Comparison of ENCODE assay signal across 8 mouse cellular contexts in the genomic region with DNA sequence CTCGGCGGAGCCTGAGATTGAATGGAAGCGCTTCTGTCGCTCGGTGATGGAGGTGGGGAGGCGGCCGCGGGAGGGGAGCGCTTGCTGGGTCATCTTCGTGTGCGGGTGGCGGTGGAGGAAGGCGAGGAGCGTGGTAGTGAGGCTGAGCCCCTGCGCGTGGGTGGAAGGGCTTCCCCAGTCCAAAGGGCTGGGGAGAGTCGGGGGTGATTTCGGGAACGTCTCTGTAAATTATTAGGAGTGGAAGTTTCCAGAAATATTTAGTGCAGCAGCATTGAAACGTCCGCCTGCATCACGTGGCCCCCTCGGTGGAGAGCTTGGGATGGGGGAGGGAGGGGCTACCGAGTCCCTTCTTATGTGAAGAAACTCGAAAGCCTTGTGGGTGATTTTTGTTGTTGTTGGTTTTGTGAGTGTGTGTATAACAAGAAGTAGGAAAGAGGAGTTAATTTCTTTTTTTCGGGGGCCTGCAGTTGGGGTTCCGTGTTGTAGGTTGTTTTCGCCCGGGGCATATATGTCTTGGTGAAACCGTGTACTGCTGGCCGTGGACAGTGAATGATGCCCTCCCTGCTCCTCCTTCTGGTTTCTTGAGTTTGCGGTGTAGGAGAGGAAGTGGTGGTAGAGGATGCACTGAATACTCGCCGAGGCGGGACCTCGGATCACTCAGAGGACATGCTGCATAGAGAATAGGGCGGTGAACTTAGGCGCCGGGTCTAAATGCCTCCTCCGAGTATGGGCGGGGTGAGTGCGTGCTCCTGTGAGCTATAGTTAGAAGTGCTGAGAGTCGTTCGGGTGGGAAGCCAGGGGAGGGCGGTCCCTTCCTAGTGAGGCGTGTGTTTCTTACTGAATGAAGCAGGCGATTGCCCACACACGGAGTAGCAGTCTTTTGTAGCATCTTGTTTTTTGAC. TPM values are rescaled to one million over a fixed set of nuclear protein-coding genes. Genes with fewer than 3 reads are reported as not detected.
DNase-seq lines count a peak whose midpoint lies in the region; ATAC-seq and TF ChIP-seq lines count a peak whose summit lies in the region.

No protein-coding gene starts in this region.

- peak overlapping the region; percentile 74 for H3K4me2 ChIP-seq in kidney, embryonic 15.5 days

- TF ChIP-seq CTCF in embryonic fibroblast, embryonic 13.5 days (IDR thresholded peaks at IDR 0.05; ENCODE audit: borderline replicate concordance, insufficient read depth, low read length), result no peak

- peak; percentile 1; the same call in 1 of the 2 replicates for ATAC-seq in kidney, embryonic 15.5 days (replicated peaks; ENCODE audit: low FRiP score)

- H3K4me1 ChIP-seq in embryonic fibroblast, embryonic 13.5 days (ENCODE audit: control insufficient read depth, insufficient read depth, low read length), result peaks cover 8% of the 10 kb centered on the region
- H3K4me1 ChIP-seq in heart, embryonic 10.5 days, result peaks cover 16% of the 10 kb centered on the region
- H3K4me1 ChIP-seq in kidney, embryonic 15.5 days, result peaks cover 30% of the 10 kb centered on the region

- H3K36me3 ChIP-seq in heart, embryonic 10.5 days, result peaks cover 19% of the 10 kb centered on the region
- peaks cover 14% of the 10 kb centered on the region for H3K36me3 ChIP-seq in kidney, embryonic 15.5 days

- WGBS in heart, embryonic 10.5 days, result under 1% methylated on average over 48 of the region's 48 CpGs
- under 1% methylated on average over 48 of the region's 48 CpGs for WGBS in kidney, embryonic 15.5 days

- peak; percentile 86 for DNase-seq in A20 (ENCODE audit: low read depth, low spot score)
- DNase-seq in adrenal gland, postnatal 4 days (ENCODE audit: low spot score in 2 of 2), result peak; percentile 18 to 49
- peak; percentile 96 for DNase-seq in heart, embryonic 10.5 days (ENCODE audit: low spot score)
- DNase-seq in liver, result peak; percentile 91
- peak; percentile 68 to 76 for DNase-seq in monocyte, adult 2 months (ENCODE audit: low read depth in 1 of 2, low spot score in 2 of 2)
- DNase-seq in spleen, postnatal 36 days (ENCODE audit: low spot score in 2 of 2), result peak; percentile 87 to 89

- no peaks in the 10 kb centered on the region for H3K9me3 ChIP-seq in heart, embryonic 10.5 days
- no peaks in the 10 kb centered on the region for H3K9me3 ChIP-seq in kidney, embryonic 15.5 days (replicated peaks)

- no peaks in the 10 kb centered on the region for H3K27me3 ChIP-seq in heart, embryonic 10.5 days (ENCODE audit: insufficient read depth, poor library complexity, severe bottlenecking)
- no peaks in the 10 kb centered on the region for H3K27me3 ChIP-seq in kidney, embryonic 15.5 days

- H3K27ac ChIP-seq in embryonic fibroblast, embryonic 13.5 days (ENCODE audit: insufficient read depth, low read length), result peak overlapping the region; percentile 76
- peak overlapping the region; percentile 100 for H3K27ac ChIP-seq in heart, embryonic 10.5 days
- H3K27ac ChIP-seq in kidney, embryonic 15.5 days, result peak overlapping the region; percentile 100

- peak overlapping the region; percentile 100 for H3K9ac ChIP-seq in kidney, embryonic 15.5 days

- peak overlapping the region; percentile 82 for H3K4me3 ChIP-seq in embryonic fibroblast, embryonic 13.5 days (ENCODE audit: insufficient read depth, low read length)
- peak overlapping the region; percentile 92 for H3K4me3 ChIP-seq in heart, embryonic 10.5 days
- H3K4me3 ChIP-seq in kidney, embryonic 15.5 days (replicated peaks), result peak overlapping the region; percentile 98

- peak; percentile 68 for TF ChIP-seq POLR2A in embryonic fibroblast, embryonic 13.5 days (IDR thresholded peaks at IDR 0.05; ENCODE audit: low read depth, low read length)

RNA-seq across cellular contexts. Expression of a gene that starts 1.2 kb away (rescaled TPM):
- 10 to 100 TPM; 80.7 to 96.7 TPM for total RNA-seq in adrenal gland, postnatal 4 days (2021)
- 168 and 317 TPM in 2 replicates for polyA plus RNA-seq in embryonic fibroblast, embryonic 13.5 days (2011; ENCODE audit: insufficient read length, low read depth, missing spikeins)
- polyA plus RNA-seq in heart, embryonic 10.5 days (2016; fragmentation: Nextera tagmentation; extraction: Ambion mirVana), result 94.0 and 123 TPM in 2 replicates
- polyA plus RNA-seq in kidney, embryonic 15.5 days (2015; fragmentation: Nextera tagmentation; extraction: Ambion mirVana), result 102 and 109 TPM in 2 replicates

RNA-seq across cellular contexts. Expression of a gene that starts 49.6 kb away (rescaled TPM):
- 10 to 100 TPM; 59.1 to 72.1 TPM for total RNA-seq in adrenal gland, postnatal 4 days (2021)
- polyA plus RNA-seq in embryonic fibroblast, embryonic 13.5 days (2011; ENCODE audit: insufficient read length, low read depth, missing spikeins), result 98.3 and 114 TPM in 2 replicates
- 17.8 and 20.8 TPM in 2 replicates for polyA plus RNA-seq in heart, embryonic 10.5 days (2016; fragmentation: Nextera tagmentation; extraction: Ambion mirVana)
- 25.6 and 27.5 TPM in 2 replicates for polyA plus RNA-seq in kidney, embryonic 15.5 days (2015; fragmentation: Nextera tagmentation; extraction: Ambion mirVana)

Comparison
In these comparisons a context has a peak if more than half of its experiments do, and no peak if none do; other contexts are left out.
1. Peak in every context shown above with its lines: DNase-seq, ATAC-seq, H3K4me3 ChIP-seq and H3K27ac ChIP-seq.
2. DNase-seq: peak in every context shown above with its lines; median percentile 96 in heart, embryonic 10.5 days; 91 in liver; 88 in spleen, postnatal 36 days; 86 in A20; 72 in monocyte, adult 2 months; 34 in adrenal gland, postnatal 4 days.